Mouse (Mus musculus) erythroblast, embryonic 14.5 days (primary cell): ENCODE results near the gene Atox1.

ENCODE experiments used
- GATA1 ChIP-seq: IDR thresholded peaks from 2 replicates; pipeline ENCODE4 v1.6.1; 2012; ENCODE audit warnings: low read length, inconsistent platforms, mixed read lengths
- TAL1 ChIP-seq: IDR thresholded peaks from 3 replicates; pipeline ENCODE4 v1.6.1; 2012; ENCODE audit warnings: low read length, inconsistent platforms, mixed read lengths

DNA sequence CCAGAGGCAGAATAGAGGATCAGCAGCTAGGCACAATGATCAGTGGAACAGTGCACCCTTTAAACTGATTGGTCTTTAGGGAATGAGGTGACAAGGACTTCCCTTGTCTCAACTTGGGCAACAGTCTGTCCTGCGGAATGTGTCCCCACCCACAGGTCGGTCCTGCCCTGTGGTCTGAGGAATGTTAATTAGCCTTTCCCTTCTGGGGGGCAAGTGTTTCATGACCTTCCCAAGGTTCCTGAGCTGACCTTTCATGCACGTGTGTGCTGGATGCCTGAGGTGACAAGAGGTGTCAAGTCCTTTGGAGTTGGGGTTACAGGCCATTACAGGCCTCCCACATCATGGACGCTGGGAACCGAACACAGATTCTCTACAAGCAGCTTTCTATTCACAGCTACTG, 21.3 kb downstream of the Atox1 start:
- TF ChIP-seq TAL1 (no peak), GATA1 (no peak)
